Mouse (Mus musculus) E14TG2a.4 (cell line): ENCODE results near the gene App.

Source experiments
- CTCF ChIP-seq: conservative IDR thresholded peaks from 2 replicates; pipeline ENCODE4 v1.5.1; 2014; ENCODE audit warnings: low read length
- NANOG ChIP-seq: IDR thresholded peaks from 2 replicates; pipeline ENCODE4 v1.6.1; 2014; ENCODE audit warnings: borderline replicate concordance, low read length, mixed read lengths
- POU5F1 ChIP-seq: IDR thresholded peaks from 2 replicates; pipeline ENCODE4 v1.6.1; 2014; ENCODE audit warnings: low read length, borderline replicate concordance

DNA sequence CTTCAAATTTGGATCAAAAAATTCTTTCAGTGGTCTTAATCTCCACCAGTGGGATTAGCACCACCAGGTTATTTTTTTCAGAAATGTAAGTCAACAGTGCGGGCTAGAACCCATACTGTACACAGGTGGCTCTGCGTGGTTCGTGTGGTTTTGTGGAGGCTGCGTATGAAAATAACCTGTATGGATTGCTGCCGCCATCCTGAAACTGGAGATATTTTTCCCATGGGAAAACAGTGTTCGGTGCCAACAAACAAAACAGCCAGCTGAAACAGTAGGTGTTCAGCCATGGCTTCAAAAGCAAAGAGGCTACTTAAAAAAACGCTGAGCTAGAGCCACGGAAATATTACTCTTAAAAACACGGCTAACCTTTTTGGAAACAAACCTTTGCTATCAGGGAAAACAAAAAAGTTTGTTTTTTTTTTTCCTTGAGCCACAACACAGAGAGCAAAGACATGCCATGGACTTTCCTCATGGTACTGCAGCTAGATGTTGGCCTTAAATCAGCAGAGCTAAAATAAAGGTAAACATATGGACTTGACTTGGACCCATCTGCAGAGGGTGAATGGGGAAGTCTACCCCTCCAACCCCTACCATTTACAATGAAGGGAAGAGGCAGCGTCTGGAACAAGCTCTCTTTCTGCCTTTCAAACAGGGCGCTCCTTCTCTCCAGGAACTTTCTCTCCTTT lies 45.8 kb downstream of the App start:
- TF ChIP-seq CTCF (no peak), POU5F1 (no peak), NANOG (no peak)
